Mouse (Mus musculus): ENCODE measurements around the gene Il2rb.

The Il2rb gene

DNA sequence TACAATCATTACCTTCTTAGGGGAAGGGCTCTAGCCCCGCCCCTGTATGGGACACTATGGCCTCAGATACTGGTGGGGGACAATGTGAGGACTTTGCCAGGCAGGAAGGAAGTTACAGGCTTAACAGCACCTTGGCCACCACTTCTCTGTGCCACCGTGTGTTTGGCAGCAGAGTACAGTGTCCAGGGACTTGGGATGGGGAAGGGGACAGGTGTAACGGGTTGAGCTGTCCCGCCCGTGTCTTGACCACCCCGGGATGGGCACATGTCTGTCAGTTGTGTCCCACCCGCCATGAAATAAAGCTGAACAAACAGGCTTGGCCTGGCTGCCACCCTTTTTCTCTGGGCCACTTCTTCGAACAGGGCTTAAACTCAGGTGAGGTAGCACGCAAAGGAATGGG lies 56.1 kb downstream of the Il2rb start:
- DNase-seq = no peak

GRCm38 (mm10) chr15:78438505-78438904 lies 56.6 kb downstream of the Il2rb start:
- DNase-seq = no peak

- DNase-seq = no peak
Observed at GRCm38 (mm10) chr15:78438018-78438394, 57.1 kb downstream of the Il2rb start.

GRCm38 (mm10) chr15:78437237-78438017 lies 57.6 kb downstream of the Il2rb start:
- no peak for DNase-seq

DNA sequence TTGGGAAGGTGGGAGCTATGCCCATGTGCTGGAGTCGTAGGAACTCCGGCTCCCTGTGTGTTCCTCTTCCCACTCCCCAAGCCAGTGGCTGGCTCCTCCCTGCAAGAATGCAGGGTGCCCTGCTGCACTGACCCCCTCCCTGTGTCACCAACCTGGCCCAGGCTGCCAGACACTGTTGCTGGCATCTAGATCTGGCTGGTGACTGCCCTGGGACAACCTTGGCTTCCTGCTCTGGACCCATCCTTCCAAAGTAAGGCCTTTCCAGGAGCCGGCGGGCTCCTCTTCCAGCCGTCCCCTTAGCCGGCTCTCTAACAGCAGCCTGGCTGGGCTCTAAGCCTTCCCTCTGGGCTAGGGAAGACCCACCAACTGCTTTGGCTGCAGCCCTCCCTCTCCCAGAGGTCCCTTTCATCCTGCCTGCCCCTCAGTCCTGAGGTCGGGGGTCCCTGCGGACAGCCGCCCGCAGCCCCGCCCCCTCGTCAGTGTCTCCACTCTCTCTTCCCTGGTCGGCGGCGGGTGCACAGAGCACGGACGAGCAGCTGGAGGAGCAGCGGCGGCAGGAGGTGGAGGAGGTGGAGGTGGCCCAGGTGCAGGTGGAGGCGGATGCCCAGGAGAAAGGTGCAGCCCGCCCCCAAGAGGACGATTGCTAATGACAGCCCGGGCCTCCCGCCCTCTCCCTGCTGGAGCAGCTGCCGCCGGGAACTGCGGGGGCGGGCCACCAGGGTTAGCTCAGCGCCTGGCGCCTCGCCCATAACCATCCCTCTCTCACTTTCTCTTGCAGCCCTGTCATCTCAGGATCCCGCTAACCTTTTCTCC lies 58.5 kb downstream of the Il2rb start:
- peak; percentile 19 to 47 for DNase-seq

- no peak for DNase-seq
Observed at GRCm38 (mm10) chr15:78435681-78436080, 59.4 kb downstream of the Il2rb start.

- DNase-seq = peak; percentile 28 to 41
Observed at GRCm38 (mm10) chr15:78434896-78435520, 60.1 kb downstream of the Il2rb start.

DNA sequence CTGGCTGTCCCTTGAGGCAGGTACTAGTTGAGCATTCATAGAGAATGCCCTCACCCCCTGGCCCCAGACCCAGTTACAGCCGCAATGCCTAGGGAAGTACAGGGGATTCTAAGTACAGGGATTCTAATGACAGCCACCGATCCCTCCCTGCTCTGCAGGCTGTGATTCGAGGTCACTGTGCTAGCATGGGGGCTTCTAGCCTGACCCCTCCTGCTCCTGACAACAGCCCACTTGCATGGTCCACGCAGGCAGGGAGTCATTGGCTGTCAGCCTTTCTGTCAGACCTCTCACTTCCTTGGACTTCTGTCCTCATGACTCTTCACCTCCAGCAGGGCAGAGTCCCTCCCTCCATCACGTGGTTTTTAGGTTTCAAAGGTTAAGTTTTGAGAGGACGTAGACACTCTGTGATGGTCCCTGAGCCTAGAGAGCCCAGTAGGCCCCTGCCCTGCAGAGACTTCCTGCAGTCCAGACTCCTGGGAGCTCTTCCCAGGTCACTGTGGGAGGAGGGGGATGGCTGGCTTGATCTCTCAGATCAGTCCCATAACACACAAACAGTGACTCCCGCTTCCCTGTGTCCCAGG lies 63.4 kb downstream of the Il2rb start:
- DNase-seq = no peak

- no peak for DNase-seq
Observed at GRCm38 (mm10) chr15:78430874-78431273, 64.2 kb downstream of the Il2rb start.

- no peak for DNase-seq
Observed at GRCm38 (mm10) chr15:78429871-78430622, 65.0 kb downstream of the Il2rb start.
